Mouse (Mus musculus): ENCODE measurements around the gene Tfcp2l1. TPM values are rescaled to one million over a fixed set of nuclear protein-coding genes. Genes with fewer than 3 reads are reported as not detected.
"Not testable (repeated sequence)": the region's sequence is repeated elsewhere in the genome, so short reads cannot be mapped to it uniquely, and the experiment has no call there.

Gene Tfcp2l1
- not detected in 3 replicates for total RNA-seq (2017)

DNA sequence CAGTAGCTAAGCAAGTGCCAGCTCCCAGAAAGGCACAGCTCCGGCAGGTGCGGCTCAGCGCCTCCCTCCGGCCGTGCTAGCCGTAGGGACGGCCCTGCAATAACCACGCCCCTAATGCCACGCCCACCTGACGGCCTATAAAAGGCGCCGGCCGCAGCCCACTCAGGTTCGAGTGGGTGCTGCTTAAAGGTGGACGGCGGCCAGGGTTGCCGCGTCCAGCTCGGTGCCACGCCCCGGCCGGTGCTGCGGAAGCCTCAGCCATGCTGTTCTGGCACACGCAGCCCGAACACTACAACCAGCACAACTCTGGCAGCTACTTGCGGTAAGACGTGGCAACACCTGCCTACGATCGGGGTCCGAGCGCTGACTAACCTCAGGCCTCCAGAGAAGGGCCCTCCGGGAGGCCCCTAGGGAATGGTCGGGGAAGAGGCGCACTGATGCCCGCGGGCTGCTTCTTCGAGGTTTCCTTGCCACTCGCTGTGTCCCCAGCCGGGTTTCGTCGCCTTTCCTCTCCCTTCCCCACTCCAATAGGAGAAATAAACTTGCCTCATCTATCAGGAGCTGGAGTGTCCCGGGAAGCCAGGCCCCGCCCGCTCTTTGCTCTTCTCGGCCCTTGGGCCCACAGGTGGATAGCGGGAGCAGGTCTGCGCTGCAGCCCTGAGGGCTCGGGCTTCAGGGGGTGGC is at the start of gene Tfcp2l1:
Gene Tfcp2l1 (plus strand): TSS at position 165 of the 684 bp plus-strand sequence.
- no peak for ATAC-seq (replicated peaks; ENCODE audit: insufficient number of reproducible peaks, low FRiP score, low TSS enrichment, poor library complexity, severe bottlenecking)

DNA sequence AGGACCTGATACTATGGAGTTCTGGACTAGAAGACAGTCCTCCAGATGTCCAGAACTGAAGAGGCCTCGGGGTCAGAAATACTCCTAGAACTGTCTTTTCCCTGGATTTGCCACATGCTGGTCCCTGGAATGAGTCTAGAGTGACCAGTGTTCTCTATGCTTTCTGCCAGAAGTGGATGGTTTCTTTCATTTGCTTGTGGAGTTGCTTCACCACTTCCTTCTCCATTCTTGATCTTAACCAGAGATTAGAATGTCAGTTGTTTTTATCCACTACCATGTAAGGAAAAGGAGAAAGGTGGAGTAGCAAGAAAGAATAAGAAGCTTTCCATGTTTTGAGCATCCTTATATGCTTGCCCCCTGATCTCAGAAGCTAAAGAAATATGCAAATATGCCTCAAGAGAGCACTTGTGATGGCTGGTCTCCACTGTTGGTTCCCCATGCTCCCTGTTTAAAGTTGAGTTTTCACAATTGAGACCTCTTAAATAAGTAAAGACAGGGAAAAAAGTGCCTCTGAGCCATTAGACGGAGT is 47.5 kb upstream of the Tfcp2l1 start:
- ATAC-seq (replicated peaks; ENCODE audit: insufficient number of reproducible peaks, low FRiP score, low TSS enrichment, poor library complexity, severe bottlenecking): no peak

DNA sequence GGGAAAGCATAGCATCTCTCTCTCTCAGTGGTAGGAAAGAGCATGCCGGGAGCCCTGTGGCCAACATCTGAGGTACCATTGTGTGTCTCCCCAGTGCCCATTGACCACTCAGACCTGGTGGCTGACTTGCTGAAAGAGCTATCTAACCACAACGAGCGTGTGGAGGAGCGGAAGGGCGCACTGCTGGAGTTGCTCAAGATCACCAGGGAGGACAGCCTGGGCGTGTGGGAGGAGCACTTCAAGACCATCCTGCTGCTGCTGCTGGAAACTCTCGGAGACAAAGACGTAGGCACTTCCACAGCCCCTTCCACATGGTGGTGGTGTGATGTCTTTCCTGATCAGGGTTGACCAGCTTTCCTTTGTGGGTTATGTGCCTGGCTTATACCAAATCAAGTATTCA is 46.6 kb upstream of the Tfcp2l1 start:
- no peak for ATAC-seq (replicated peaks; ENCODE audit: insufficient number of reproducible peaks, low FRiP score, low TSS enrichment, poor library complexity, severe bottlenecking)

DNA sequence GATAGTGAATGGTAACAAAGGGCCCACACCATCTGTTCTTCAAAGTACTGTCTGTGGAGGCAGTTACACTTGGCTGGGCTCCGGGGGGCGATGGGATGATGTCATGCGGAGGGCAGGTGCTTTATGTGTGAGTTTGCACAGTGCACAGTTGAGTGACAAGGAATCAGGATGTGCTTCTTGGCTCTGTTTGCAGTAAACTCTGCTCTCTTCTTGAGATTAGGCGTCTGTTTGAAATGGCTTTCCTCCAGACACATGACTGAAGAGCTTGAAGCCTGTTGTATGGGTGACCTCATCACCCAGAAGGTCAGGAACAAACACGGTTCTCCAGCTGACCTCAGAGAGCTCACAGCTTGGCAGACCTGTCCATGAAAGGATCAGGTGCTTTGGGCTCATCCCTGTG is 38.0 kb upstream of the Tfcp2l1 start:
- ATAC-seq (replicated peaks; ENCODE audit: insufficient number of reproducible peaks, low FRiP score, low TSS enrichment, poor library complexity, severe bottlenecking): no peak

DNA sequence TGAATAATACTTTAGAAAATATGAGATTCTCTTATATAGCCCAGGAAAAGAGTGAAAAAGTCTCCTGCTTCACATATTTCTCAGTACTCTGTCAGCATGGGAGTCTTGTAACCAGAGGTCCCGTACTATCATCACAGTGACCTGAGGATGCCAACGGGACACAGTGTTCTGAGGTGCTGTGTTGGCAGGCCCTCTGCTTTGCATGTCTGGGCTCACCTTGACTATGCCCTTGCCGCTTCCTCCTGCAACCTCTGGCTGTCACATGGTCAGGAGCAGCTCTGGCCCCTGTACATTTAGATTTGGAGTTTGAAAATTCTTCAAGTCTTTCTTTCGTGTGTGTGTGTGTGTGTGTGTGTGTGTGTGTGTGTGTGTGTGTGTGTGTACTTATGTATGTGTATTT is 34.8 kb upstream of the Tfcp2l1 start:
- ATAC-seq (replicated peaks; ENCODE audit: insufficient number of reproducible peaks, low FRiP score, low TSS enrichment, poor library complexity, severe bottlenecking): no peak

DNA sequence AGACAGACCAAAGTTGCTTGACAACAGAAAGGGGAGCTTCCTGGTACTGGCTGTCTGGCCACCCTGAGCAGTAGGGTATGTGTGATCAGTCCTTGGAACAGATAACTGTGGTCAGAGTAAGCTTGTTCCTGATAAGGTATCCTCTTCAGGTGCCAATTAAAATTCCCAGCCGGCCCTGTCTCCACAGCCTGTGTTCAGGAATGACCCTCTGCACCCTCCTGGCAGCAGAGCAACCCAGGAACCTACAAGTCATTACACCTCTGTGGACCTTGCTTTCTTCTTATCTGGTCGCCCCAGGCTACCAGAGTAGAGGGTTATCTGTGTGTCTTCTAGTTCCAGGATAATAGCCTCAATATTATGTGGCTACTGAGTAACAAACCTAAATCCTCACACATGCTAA is 32.4 kb upstream of the Tfcp2l1 start:
- no peak for ATAC-seq (replicated peaks; ENCODE audit: insufficient number of reproducible peaks, low FRiP score, low TSS enrichment, poor library complexity, severe bottlenecking)

DNA sequence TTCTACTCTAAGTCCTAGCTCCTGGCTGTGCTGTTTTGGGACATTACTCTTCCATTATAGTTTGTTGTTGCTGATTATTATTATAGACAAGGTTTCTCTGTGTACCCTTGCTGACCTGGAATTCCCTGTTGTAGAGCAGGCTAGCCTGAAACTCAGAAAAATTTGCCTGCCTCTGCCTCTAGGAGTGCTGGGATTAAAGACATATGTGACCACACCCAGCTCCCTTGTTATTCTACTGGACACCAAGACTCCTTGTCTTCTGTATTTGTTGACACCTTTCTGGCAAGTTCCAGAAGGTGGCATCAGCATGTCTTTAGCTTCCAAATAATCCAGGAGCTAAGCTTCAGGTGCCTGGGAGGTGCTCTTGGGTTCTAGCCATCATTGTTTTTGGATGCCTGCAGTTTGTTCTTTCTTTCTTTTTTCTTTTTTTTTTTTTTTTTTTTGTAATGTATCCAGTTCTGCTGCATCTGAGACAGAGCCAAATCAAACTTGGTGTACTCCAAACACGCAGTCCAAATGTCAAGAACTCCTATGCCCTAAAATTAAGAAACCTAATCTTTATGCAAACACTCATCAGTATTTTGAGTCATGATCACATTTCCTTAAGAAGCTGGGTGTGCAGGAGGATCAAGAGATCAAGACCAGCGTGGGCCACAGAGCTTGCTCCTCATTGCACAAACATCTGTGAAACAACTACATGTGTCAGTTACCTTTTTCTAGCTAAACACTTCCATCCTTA is 30.1 kb upstream of the Tfcp2l1 start:
- ATAC-seq (replicated peaks; ENCODE audit: insufficient number of reproducible peaks, low FRiP score, low TSS enrichment, poor library complexity, severe bottlenecking): no peak

DNA sequence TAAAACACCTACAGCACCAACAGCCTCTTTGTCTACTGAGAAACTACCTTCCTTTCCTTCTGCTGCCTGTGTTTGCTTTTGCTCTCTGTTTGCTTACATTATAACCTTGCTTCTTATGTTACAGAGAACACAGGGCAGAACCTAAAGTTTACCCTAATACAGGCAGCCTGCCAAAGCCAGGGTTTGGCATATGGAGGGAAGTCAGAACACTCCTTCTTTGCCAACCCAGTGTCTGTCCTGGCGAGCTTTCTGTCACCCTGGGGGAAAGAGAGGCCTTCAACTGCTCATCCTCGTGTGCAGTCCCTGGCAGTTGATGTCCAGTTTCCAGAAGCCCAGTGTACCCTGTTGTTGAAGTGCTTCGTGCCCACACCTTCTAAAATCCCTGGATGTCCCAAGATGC is 29.4 kb upstream of the Tfcp2l1 start:
- ATAC-seq (replicated peaks; ENCODE audit: insufficient number of reproducible peaks, low FRiP score, low TSS enrichment, poor library complexity, severe bottlenecking): no peak

DNA sequence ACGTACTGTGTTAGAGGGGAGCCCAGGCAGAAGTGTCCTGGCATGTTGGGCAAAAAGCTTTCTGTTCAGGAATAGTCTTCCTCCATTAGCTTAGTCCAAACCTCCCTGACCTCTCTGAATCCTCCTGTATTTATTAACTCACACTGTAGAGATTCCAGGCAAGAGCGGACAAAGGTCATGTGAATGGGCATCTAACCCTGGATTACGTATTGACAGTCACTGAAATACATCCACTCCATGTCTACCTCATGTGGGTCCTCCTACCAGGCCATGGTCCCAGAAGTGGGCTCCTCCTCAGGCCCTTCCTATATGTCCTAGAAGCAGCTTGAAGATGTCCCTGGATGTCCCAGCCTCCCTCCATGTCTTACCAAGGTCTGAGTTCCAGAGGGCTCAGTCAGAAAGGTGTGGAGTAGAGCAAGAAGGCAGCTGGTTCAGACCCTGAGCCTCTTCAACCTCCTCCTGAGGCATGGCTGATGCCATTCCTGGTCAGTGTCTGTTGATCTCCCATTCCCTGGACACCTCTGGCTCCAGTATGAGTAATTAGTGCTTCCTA is 14.0 kb upstream of the Tfcp2l1 start:
- no peak for ATAC-seq (replicated peaks; ENCODE audit: insufficient number of reproducible peaks, low FRiP score, low TSS enrichment, poor library complexity, severe bottlenecking)

DNA sequence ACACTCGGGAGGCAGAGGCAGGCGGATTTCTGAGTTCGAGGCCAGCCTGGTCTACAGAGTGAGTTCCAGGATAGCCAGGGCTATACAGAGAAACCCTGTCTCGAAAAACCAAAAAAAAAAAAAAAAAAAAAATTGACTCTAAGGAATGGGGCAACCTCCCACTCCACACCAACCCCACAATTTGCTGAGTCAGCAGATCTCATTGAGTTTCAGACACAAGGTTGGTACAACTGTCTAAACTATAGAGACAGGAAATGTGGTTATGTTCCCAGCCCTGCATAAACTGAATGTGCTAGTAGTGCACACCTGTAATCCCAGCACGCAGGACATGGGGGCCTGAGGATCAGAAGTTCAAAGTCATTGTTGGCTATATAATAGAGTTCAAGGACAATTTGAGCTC is 6.7 kb upstream of the Tfcp2l1 start:
- not testable (repeated sequence) for ATAC-seq (replicated peaks; ENCODE audit: insufficient number of reproducible peaks, low FRiP score, low TSS enrichment, poor library complexity, severe bottlenecking)

DNA sequence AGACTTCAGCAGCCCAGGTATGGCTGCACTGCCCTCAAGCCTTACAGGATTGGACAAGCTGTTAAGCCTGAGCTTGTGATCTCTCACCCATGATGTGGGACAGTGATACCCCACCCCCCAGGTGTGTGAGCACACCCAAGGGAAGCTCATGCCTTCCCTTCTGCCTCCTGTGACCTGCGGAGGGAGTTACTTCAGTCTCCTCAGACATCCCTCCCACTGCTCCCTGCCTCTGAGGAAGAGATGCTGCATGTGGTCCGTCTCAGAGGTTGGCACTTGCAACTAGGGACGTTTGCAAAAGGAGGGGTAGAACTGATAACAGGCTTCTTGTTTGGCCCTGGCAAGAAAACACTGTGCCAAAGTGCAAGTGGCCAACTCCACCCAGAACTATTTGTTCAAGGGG is 4.9 kb upstream of the Tfcp2l1 start:
- no peak for ATAC-seq (replicated peaks; ENCODE audit: insufficient number of reproducible peaks, low FRiP score, low TSS enrichment, poor library complexity, severe bottlenecking)

DNA sequence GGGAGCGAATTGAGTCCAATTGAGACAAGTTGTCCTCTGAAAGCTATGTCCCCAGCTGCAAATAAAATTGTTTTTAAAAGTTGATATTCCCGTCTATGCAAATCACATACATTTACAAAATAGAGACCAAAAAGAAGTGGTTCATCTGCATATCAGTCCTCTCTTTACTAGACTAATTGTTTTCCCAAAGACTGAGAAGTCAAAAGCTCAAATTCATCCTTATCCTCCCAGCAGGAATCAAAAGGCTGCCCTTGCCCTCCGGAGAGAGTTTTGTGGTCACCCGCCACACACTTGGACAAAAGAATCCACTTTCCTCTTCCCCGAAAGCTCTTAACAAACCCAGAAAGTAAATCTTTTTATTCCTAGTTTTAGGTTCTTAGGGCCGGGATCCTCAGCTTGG is 2.3 kb upstream of the Tfcp2l1 start:
- ATAC-seq (replicated peaks; ENCODE audit: insufficient number of reproducible peaks, low FRiP score, low TSS enrichment, poor library complexity, severe bottlenecking): no peak

DNA sequence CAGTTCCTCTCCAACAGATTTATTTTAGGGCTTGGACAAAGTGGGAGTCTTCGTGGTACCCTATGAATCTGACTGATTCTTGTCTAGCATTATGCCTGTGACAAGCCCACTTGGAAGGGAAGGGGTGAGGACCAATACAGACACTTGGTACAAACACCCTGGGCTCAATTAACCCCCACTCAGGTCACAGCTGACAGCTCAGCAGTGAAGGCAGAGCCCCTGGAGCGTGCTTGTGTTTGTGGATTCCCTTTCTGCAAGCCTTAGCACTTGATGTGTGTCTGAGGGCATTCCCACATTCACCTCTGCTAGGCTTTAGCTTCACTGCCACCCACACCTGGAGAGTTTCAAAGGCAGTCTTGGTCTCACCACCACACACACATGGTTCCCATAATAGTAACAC is 1.8 kb upstream of the Tfcp2l1 start:
- no peak for ATAC-seq (replicated peaks; ENCODE audit: insufficient number of reproducible peaks, low FRiP score, low TSS enrichment, poor library complexity, severe bottlenecking)

DNA sequence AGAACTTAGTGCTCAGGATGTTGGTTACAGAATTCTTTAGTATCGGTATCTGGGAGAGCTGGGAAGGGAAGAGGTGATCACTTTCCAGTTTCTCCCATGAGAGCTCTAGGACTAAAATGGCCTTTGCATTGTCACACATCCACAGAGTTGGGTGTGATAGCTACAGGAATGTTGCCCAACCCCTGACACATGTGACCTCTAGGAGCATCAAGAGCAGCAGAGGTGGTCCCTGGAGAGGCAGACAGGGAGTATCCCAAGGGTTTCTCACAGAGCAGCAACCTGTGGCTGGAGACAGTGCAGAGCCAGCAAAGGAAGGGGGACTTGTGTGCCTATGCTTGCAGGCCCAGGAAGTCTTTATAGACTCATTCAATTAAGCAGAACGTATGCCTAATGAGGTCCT is 1.3 kb upstream of the Tfcp2l1 start:
- ATAC-seq (replicated peaks; ENCODE audit: insufficient number of reproducible peaks, low FRiP score, low TSS enrichment, poor library complexity, severe bottlenecking): no peak

DNA sequence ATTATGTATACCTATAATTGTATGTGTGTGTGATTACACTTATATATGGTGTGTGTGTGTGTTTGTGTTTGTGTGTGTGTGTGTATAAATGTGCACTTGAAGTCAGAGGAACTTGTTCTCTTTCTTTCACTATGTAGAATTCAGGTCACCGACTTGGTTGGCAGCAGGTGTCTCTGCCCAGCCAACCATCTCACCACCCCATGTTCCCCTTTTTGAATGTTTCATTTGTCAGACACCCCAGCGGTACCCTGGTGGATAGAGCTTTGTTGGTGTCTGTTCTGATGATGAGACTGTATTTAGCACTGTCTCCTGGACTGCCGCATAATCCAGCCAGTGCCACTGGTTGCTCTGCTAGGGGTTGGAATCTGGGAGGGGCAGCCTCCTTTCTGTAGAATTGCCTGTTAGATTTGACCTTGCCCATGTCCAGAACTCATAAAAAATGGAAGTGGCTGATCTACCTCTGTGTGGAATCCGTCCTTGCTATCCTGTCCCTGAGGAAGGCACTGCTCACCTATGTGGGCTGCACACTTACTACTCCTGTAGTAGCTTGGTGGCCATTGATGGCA is 5.8 kb downstream of the Tfcp2l1 start:
- ATAC-seq (replicated peaks; ENCODE audit: insufficient number of reproducible peaks, low FRiP score, low TSS enrichment, poor library complexity, severe bottlenecking): no peak

DNA sequence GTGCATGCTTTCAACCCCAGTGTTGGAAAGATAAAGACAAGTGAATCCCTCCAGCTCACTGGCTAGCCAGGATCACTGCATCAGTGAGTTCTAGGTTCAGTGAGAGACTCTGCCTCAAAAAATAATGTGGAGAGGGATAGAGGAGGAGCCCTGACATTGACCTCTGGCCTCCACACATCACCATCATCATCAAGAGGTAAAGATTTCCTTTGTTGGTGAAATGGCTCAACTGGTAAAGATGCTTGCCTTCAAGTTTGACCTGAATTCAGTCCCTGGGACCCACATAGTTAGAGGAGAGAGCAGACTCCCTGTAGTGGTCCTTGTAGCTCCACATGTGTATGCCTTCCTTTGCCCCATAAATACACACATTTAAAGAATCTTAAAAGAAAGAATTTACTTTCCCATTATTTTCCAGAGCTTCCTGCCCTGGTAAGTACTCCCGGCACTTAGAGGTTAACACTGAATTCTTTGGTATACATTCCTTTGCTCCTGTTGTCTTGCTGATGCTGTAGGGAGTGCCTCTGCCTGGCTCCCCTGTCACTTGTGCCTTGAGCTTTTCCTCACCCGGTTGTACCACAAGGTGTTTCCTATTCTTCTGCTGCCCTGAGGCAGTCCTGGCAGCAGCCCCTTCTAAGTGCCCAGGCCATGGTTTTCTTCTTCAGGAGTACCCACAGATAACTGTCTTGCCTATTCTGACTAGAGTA is 14.7 kb downstream of the Tfcp2l1 start:
- ATAC-seq (replicated peaks; ENCODE audit: insufficient number of reproducible peaks, low FRiP score, low TSS enrichment, poor library complexity, severe bottlenecking): no peak

DNA sequence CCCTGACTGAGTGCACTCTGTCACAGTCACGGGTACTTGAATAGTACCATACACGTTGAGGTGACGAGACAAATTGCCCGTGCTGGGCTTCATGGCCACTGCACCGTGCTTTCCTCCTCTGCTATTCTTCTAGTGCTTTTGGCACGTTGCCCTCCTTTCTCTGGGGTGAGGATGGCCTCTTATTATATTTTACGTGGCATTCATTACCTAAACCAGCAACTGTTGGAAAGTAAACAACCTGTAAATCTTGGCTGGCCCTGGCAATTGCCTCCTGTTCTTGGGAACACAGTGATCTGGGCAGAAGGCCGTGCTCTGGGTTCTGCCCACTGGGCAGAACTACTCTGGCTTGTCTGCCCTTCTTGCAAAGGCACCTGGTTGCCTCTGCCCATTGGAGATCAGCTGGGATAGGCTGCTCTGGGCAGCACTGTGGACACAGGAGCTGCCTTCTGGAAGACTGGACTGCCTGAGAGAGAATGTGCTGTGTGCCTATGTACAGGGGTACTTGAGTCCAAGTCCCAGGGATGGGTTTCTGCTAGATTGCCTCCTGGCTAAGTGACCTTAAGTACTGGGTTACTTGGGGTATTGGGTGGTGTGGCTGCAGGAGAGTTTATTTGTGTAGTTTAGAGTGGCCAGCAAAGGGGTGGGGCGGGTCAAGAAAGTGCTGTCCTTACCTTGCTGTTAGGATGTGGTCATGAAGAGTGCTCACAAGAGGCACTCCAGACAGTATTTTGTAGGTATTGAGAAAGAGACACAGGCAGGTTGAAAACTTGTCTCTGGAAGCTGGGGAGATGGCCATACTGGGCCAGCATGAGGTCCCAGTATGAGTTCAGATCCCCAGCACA is 15.6 kb downstream of the Tfcp2l1 start:
- no peak for ATAC-seq (replicated peaks; ENCODE audit: insufficient number of reproducible peaks, low FRiP score, low TSS enrichment, poor library complexity, severe bottlenecking)

DNA sequence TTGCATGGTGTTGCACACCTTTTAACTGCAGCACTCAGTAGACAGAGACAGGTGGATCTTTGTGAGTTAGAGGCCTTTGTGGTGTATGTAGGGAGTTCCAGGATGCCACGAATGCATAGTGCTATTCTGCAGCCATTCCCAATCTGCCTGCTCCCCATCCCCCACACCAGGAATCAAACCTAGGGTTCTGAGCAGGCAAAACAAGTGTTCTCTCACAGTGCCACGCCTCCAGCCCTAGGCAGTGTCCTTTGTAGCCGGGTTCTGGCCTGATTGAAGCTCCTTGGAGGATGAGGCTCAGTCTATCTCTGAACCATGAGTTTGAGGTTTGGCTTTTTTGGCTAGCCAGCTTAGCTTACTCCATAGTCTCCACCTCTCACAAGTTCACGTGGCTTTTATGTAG is 18.0 kb downstream of the Tfcp2l1 start:
- ATAC-seq (replicated peaks; ENCODE audit: insufficient number of reproducible peaks, low FRiP score, low TSS enrichment, poor library complexity, severe bottlenecking): no peak

All from monocyte, adult 5-6 weeks (primary cell).